In the genomic region with DNA sequence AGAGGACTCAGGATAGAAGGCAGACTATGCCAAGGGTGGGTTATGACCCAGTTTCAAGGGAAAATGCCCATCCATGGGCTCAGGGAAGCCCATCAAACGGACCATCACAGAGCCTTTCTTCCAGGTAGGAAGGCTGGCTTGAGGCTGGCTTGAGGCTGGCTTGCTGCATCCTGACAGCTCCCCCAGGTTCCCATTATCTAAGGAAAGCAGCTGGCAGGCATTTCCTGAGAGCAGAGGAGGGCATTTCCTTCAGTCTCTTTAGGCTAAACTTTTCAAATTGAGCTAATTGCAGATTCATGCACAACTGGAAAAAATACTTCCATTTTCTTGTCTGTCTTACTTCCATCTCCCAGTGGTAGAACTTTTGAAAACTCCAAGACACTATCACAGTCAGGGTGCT, we compare ENCODE assay signal across 23 mouse cellular contexts. TPM values are rescaled to one million over a fixed set of nuclear protein-coding genes. Genes with fewer than 3 reads are reported as not detected.
DNase-seq lines count a peak whose midpoint lies in the region; ATAC-seq and TF ChIP-seq lines count a peak whose summit lies in the region.
"Had no signal": no experiment of that assay in that cellular context is flagged by ENCODE, and none has a peak within 500 bp of the region (broad histone marks: within the 10 kb centered on the region; RNA-seq: fewer than 3 reads in every experiment).

No protein-coding gene starts in this region.

- ATAC-seq in liver, embryonic 12.5 days, result 0 out of 2 replicates have a peak, but pooled peaks have one; percentile 25
- no peak for ATAC-seq in lung, postnatal 0 days
- ATAC-seq in common myeloid progenitor, adult 5-6 weeks (replicated peaks; ENCODE audit: low read depth, poor library complexity, severe bottlenecking), result peak; percentile 82
- ATAC-seq: CD4-positive, CD25-positive, alpha-beta regulatory T cell, adult 4 months; forebrain, embryonic 16.5 days; hindbrain, postnatal 0 days had no signal

- 12% methylated on average over 1 of the region's 1 CpGs for WGBS in liver, embryonic 12.5 days (ENCODE audit: insufficient replicate concordance)
- WGBS in lung, postnatal 0 days, result 44% methylated on average over 1 of the region's 1 CpGs

- peak; percentile 42; the same call in 1 of the 2 replicates for TF ChIP-seq EP300 in lung, postnatal 0 days (IDR thresholded peaks at IDR 0.05)

- H3K9me3 ChIP-seq in liver, embryonic 12.5 days (replicated peaks), result no peaks in the 10 kb centered on the region
- no peaks in the 10 kb centered on the region for H3K9me3 ChIP-seq in lung, postnatal 0 days (ENCODE audit: low read length)
- H3K9me3 ChIP-seq: embryonic facial prominence, embryonic 13.5 days; forebrain, embryonic 12.5 days; G1E; heart, embryonic 10.5 days; hindbrain, embryonic 13.5 days had no signal

- no peaks in the 10 kb centered on the region for H3K27me3 ChIP-seq in liver, embryonic 12.5 days (replicated peaks)
- H3K27me3 ChIP-seq in lung, postnatal 0 days (replicated peaks; ENCODE audit: insufficient read depth, low read length), result no peaks in the 10 kb centered on the region
- H3K27me3 ChIP-seq: embryonic facial prominence, embryonic 13.5 days; forebrain, embryonic 12.5 days; hindbrain, embryonic 13.5 days had no signal

- no peak overlapping the region for H3K27ac ChIP-seq in liver, embryonic 12.5 days
- no peak overlapping the region for H3K27ac ChIP-seq in lung, postnatal 0 days (ENCODE audit: low read length)
- H3K27ac ChIP-seq: embryonic facial prominence, embryonic 13.5 days; forebrain, embryonic 12.5 days; heart, embryonic 10.5 days; hindbrain, embryonic 13.5 days; hindbrain, postnatal 0 days had no signal

- H3K4me1 ChIP-seq in liver, embryonic 12.5 days, result 0 out of 2 replicates have a peak, but pooled peaks cover 7% of the 10 kb centered on the region
- no peaks in the 10 kb centered on the region; the same call in 1 of the 2 replicates for H3K4me1 ChIP-seq in lung, postnatal 0 days (ENCODE audit: insufficient read depth, low read depth, low read length)
- H3K4me1 ChIP-seq: embryonic facial prominence, embryonic 13.5 days; forebrain, embryonic 12.5 days; hindbrain, embryonic 13.5 days had no signal

- no peak for DNase-seq in liver
- DNase-seq in lung, postnatal 0 days (ENCODE audit: low spot score), result no peak
- no peak for DNase-seq in lung, postnatal 25 days (ENCODE audit: low spot score)
- no peak for DNase-seq in yolk sac, embryonic 10.5 days (ENCODE audit: low spot score)
- DNase-seq in urinary bladder, postnatal 4 days (ENCODE audit: low spot score in 2 of 2), result no peak
- DNase-seq: adrenal gland, postnatal 10 days; B cell, adult 2 months; cerebellum, adult 11 months; cerebellum, adult 9-10 months; cerebellum, postnatal 25 days; gastrocnemius, postnatal 10 days; heart, adult 18-20 months; heart, postnatal 4 days had no signal

- no peak overlapping the region for H3K4me3 ChIP-seq in liver, embryonic 12.5 days
- H3K4me3 ChIP-seq in lung, postnatal 0 days (ENCODE audit: low read depth, low read length), result no peak overlapping the region
- H3K4me3 ChIP-seq: embryonic facial prominence, embryonic 13.5 days; forebrain, embryonic 12.5 days; heart, embryonic 10.5 days; hindbrain, embryonic 13.5 days had no signal

- H3K4me2 ChIP-seq in liver, embryonic 12.5 days, result no peak overlapping the region
- no peak overlapping the region for H3K4me2 ChIP-seq in lung, postnatal 0 days (replicated peaks; ENCODE audit: low read depth, low read length)
- H3K4me2 ChIP-seq: embryonic facial prominence, embryonic 13.5 days; forebrain, embryonic 12.5 days; hindbrain, embryonic 13.5 days had no signal

- no peaks in the 10 kb centered on the region for H3K36me3 ChIP-seq in liver, embryonic 12.5 days
- no peaks in the 10 kb centered on the region for H3K36me3 ChIP-seq in lung, postnatal 0 days (ENCODE audit: insufficient read depth, low read length)
- H3K36me3 ChIP-seq: embryonic facial prominence, embryonic 13.5 days; forebrain, embryonic 12.5 days; G1E; heart, embryonic 10.5 days; hindbrain, embryonic 13.5 days had no signal

- no peak for TF ChIP-seq CTCF in lung, postnatal 0 days (IDR thresholded peaks at IDR 0.05)

- no peak overlapping the region for H3K9ac ChIP-seq in liver, embryonic 12.5 days
- H3K9ac ChIP-seq in lung, postnatal 0 days (replicated peaks; ENCODE audit: low read depth), result no peak overlapping the region
- H3K9ac ChIP-seq: embryonic facial prominence, embryonic 13.5 days; forebrain, embryonic 12.5 days; hindbrain, embryonic 13.5 days had no signal

RNA-seq across cellular contexts. Expression of gene Slc24a4, which starts 26.3 kb away (rescaled TPM):
- 0.14 TPM in 1 of 2 replicates, not detected in the other for polyA plus RNA-seq in liver, embryonic 12.5 days (2016; fragmentation: Nextera tagmentation; extraction: Ambion mirVana)
- 10.2 and 10.7 TPM in 2 replicates for polyA plus RNA-seq in lung, postnatal 0 days (2015; fragmentation: Nextera tagmentation; extraction: Ambion mirVana)
- not detected in 2 replicates for total RNA-seq in common myeloid progenitor, adult 5-6 weeks (2017)
- polyA plus RNA-seq: CD4-positive, CD25-positive, alpha-beta regulatory T cell, adult 4 months; G1E had no signal
